Mouse (Mus musculus) thymus, postnatal 14 days (tissue): ENCODE data around the gene Polr2c.

Experiments
- DNase-seq: peaks from one replicate; pipeline ENCODE4 v3.0.0; 2021

Gene Polr2c

GRCm38 (mm10) chr8:94888383-94889036 lies 31.3 kb downstream of the Polr2c start:
- no peak for DNase-seq

GRCm38 (mm10) chr8:94892917-94893316 lies 35.7 kb downstream of the Polr2c start:
- DNase-seq = no peak

- no peak for DNase-seq
These were observed 42.0 kb downstream of the Polr2c start for GRCm38 (mm10) chr8:94899262-94899661.

GRCm38 (mm10) chr8:94900617-94901016 lies 43.4 kb downstream of the Polr2c start:
- no peak for DNase-seq

GRCm38 (mm10) chr8:94901031-94901430 lies 43.8 kb downstream of the Polr2c start:
- DNase-seq = no peak

GRCm38 (mm10) chr8:94903709-94904108 lies 46.5 kb downstream of the Polr2c start:
- no peak for DNase-seq

- no peak for DNase-seq
These were observed 47.4 kb downstream of the Polr2c start for GRCm38 (mm10) chr8:94904450-94905175.

GRCm38 (mm10) chr8:94907591-94908300 lies 50.5 kb downstream of the Polr2c start:
- DNase-seq = no peak

GRCm38 (mm10) chr8:94908847-94909246 lies 51.6 kb downstream of the Polr2c start:
- peak; percentile 79 for DNase-seq

- peak; percentile 38 for DNase-seq
These were observed 55.9 kb downstream of the Polr2c start for GRCm38 (mm10) chr8:94913061-94913660.

GRCm38 (mm10) chr8:94914256-94914655 lies 57.0 kb downstream of the Polr2c start:
- DNase-seq = no peak

- no peak for DNase-seq
These were observed 57.5 kb downstream of the Polr2c start for GRCm38 (mm10) chr8:94914701-94915101.

- DNase-seq = no peak
These were observed 59.2 kb downstream of the Polr2c start for GRCm38 (mm10) chr8:94916311-94916959.

GRCm38 (mm10) chr8:94916960-94917324 lies 59.7 kb downstream of the Polr2c start:
- no peak for DNase-seq

GRCm38 (mm10) chr8:94917352-94917751 lies 60.1 kb downstream of the Polr2c start:
- peak; percentile 88 for DNase-seq

- peak; percentile 38 for DNase-seq
These were observed 60.7 kb downstream of the Polr2c start, which contains the start of gene Ccdc102a for GRCm38 (mm10) chr8:94917851-94918495. Gene Ccdc102a, minus strand, starts transcription at chr8:94918098.

- peak; percentile 51 for DNase-seq
These were observed 62.0 kb downstream of the Polr2c start for GRCm38 (mm10) chr8:94919256-94919655.

- no peak for DNase-seq
These were observed 64.9 kb downstream of the Polr2c start for GRCm38 (mm10) chr8:94922176-94922575.

- DNase-seq = peak; percentile 17
These were observed 65.4 kb downstream of the Polr2c start for GRCm38 (mm10) chr8:94922602-94923001.
